Mouse (Mus musculus) embryonic facial prominence, embryonic 11.5 days (tissue): ENCODE data around the gene Etv6. TPM values are rescaled to one million over a fixed set of nuclear protein-coding genes. Genes with fewer than 3 reads are reported as not detected.
"Not testable (repeated sequence)": the region's sequence is repeated elsewhere in the genome, so short reads cannot be mapped to it uniquely, and the experiment has no call there.

Experiments
- ATAC-seq: fragments of 200-750 bp; cut with Nextera tagmentation; replicated peaks from 2 replicates; pipeline ENCODE4 v1.8.0; 2017; ENCODE audit warnings: low read depth; ENCODE audit not compliant: insufficient number of reproducible peaks, low FRiP score, low TSS enrichment
- DNase-seq: peaks from one replicate; pipeline ENCODE4 v3.0.0-alpha.2; 2015; ENCODE audit warnings: low spot score
- H3K27ac ChIP-seq: fragments of 300-500 bp; sonication (generic); replicated peaks from 2 replicates; pipeline ENCODE4 v1.5.1; 2014; ENCODE audit warnings: mild to moderate bottlenecking, low read depth, low read length, control low read depth
- H3K27me3 ChIP-seq: fragments of 300-500 bp; sonication (generic); 2 replicates; pipeline ENCODE4 v1.6.1; 2014; ENCODE audit warnings: mild to moderate bottlenecking, low read length, moderate library complexity, mixed read lengths; ENCODE audit not compliant: control insufficient read depth, insufficient read depth
- H3K36me3 ChIP-seq: fragments of 300-500 bp; sonication (generic); replicated peaks from 2 replicates; pipeline ENCODE4 v1.6.1; 2014; ENCODE audit warnings: low read depth, mild to moderate bottlenecking, low read length, moderate library complexity, mixed read lengths; ENCODE audit not compliant: control insufficient read depth, insufficient read depth
- H3K4me1 ChIP-seq: fragments of 300-500 bp; sonication (generic); 2 replicates; pipeline ENCODE4 v1.6.1; 2014; ENCODE audit warnings: low read length, mixed read lengths; ENCODE audit not compliant: control insufficient read depth, insufficient read depth
- H3K4me2 ChIP-seq: fragments of 300-500 bp; sonication (generic); 2 replicates; pipeline ENCODE4 v1.6.1; 2014; ENCODE audit warnings: low read depth, mild to moderate bottlenecking, control low read depth, low read length, moderate library complexity
- H3K4me3 ChIP-seq: fragments of 300-500 bp; sonication (generic); 2 replicates; pipeline ENCODE4 v1.5.1; 2014; ENCODE audit warnings: low read depth, low read length, control low read depth
- H3K9ac ChIP-seq: fragments of 300-500 bp; sonication (generic); replicated peaks from 2 replicates; pipeline ENCODE4 v1.6.1; 2014; ENCODE audit warnings: mild to moderate bottlenecking, control low read depth, low read length
- H3K9me3 ChIP-seq: fragments of 300-500 bp; sonication (generic); replicated peaks from 2 replicates; pipeline ENCODE4 v1.6.1; 2016; ENCODE audit warnings: mild to moderate bottlenecking, low read length, inconsistent platforms, mixed read lengths; ENCODE audit not compliant: control insufficient read depth
- WGBS: fragments of 180-500 bp; shearing (Covaris S2); extraction: QIAGEN DNeasy Blood & Tissue Kit; methylation state at CpG from one replicate; pipeline ENCODE4 v1.1.7; 2014; 5-methylcytosine and 5-hydroxymethylcytosine counted together
- polyA plus RNA-seq: library from polyadenylated mRNA; unstranded; fragments of >200 nt; fragmentation: Nextera tagmentation; extraction: Ambion mirVana; gene quantifications from 2 replicates; pipeline ENCODE4 v1.2.1, GENCODE M21; 2014

Etv6 gene
- polyA plus RNA-seq = 15.7 and 15.9 TPM in 2 replicates

GRCm38 (mm10) chr6:134035490-134036405 lies at the start of gene Etv6:
TSS of gene Etv6 (plus strand) at chr6:134035700.
- Histone ChIP-seq H3K9me3 (no peaks in the 10 kb centered on the region), H3K9ac (peak within 1 kb of the TSS; percentile 85), H3K4me3 (peak within 1 kb of the TSS; percentile 52), H3K4me2 (peak within 1 kb of the TSS; percentile 69), H3K27me3 (no peaks in the 10 kb centered on the region), H3K36me3 (no peaks in the 10 kb centered on the region), H3K27ac (peak within 1 kb of the TSS; percentile 99), H3K4me1 (peaks cover 6% of the 10 kb centered on the region)
- ATAC-seq = peak; percentile 66
- peak; percentile 86 for DNase-seq
- 0% methylated on average over 53 of the region's 78 CpGs for WGBS

- no peak overlapping the region for H3K4me2 ChIP-seq
- no peaks in the 10 kb centered on the region for H3K36me3 ChIP-seq
- no peak overlapping the region for H3K9ac ChIP-seq
- whole genome bisulfite sequencing = 45% methylated on average over 2 of the region's 2 CpGs
- H3K4me1 ChIP-seq = no peaks in the 10 kb centered on the region; the same call in 1 of the 2 replicates
- H3K27ac ChIP-seq = no peak overlapping the region
- DNase-seq = no peak
- no peaks in the 10 kb centered on the region for H3K27me3 ChIP-seq
- no peak overlapping the region for H3K4me3 ChIP-seq
- H3K9me3 ChIP-seq = no peaks in the 10 kb centered on the region
- no peak for ATAC-seq
Observed at GRCm38 (mm10) chr6:133986161-133986560, 49.3 kb upstream of the Etv6 start.

GRCm38 (mm10) chr6:133987068-133987591 lies 48.4 kb upstream of the Etv6 start:
- no peaks in the 10 kb centered on the region for H3K27me3 ChIP-seq
- H3K36me3 ChIP-seq = no peaks in the 10 kb centered on the region
- no peaks in the 10 kb centered on the region; the same call in 1 of the 2 replicates for H3K4me1 ChIP-seq
- no peak overlapping the region for H3K4me2 ChIP-seq
- no peak for ATAC-seq
- WGBS = 65% methylated on average over 2 of the region's 2 CpGs
- H3K9ac ChIP-seq = no peak overlapping the region
- H3K27ac ChIP-seq = no peak overlapping the region
- no peak for DNase-seq
- H3K9me3 ChIP-seq = no peaks in the 10 kb centered on the region
- H3K4me3 ChIP-seq = no peak overlapping the region

- no peak overlapping the region for H3K4me3 ChIP-seq
- H3K27ac ChIP-seq = no peak overlapping the region
- H3K9ac ChIP-seq = no peak overlapping the region
- H3K36me3 ChIP-seq = no peaks in the 10 kb centered on the region
- no peaks in the 10 kb centered on the region for H3K27me3 ChIP-seq
- WGBS = 58% methylated on average over 9 of the region's 9 CpGs
- H3K4me2 ChIP-seq = no peak overlapping the region
- no peak for DNase-seq
- no peaks in the 10 kb centered on the region; the same call in 1 of the 2 replicates for H3K4me1 ChIP-seq
- H3K9me3 ChIP-seq = no peaks in the 10 kb centered on the region
- ATAC-seq = 0 out of 2 replicates have a peak, but pooled peaks have one; percentile 30
Observed at GRCm38 (mm10) chr6:133988011-133988410, 47.5 kb upstream of the Etv6 start.

GRCm38 (mm10) chr6:133997461-133997860 lies 38.0 kb upstream of the Etv6 start:
- Histone ChIP-seq H3K27ac (no peak overlapping the region), H3K27me3 (no peaks in the 10 kb centered on the region), H3K4me1 (no peaks in the 10 kb centered on the region), H3K9me3 (no peaks in the 10 kb centered on the region), H3K4me2 (no peak overlapping the region), H3K36me3 (no peaks in the 10 kb centered on the region), H3K9ac (no peak overlapping the region), H3K4me3 (no peak overlapping the region)
- DNase-seq (no peak), ATAC-seq (no peak)
- WGBS = 85% methylated on average over 2 of the region's 2 CpGs

- no peak for ATAC-seq
Observed at GRCm38 (mm10) chr6:133997935-133998334, 37.6 kb upstream of the Etv6 start.

GRCm38 (mm10) chr6:134014488-134015110 lies 20.9 kb upstream of the Etv6 start:
- 74% methylated on average over 4 of the region's 12 CpGs for WGBS

More at GRCm38 (mm10) chr6:133997935-133998334, 37.6 kb upstream of the Etv6 start:
- WGBS = 49% methylated on average over 2 of the region's 2 CpGs
- no peak overlapping the region for H3K4me3 ChIP-seq
- no peak overlapping the region for H3K9ac ChIP-seq
- H3K4me1 ChIP-seq = no peaks in the 10 kb centered on the region
- H3K27ac ChIP-seq = no peak overlapping the region
- H3K4me2 ChIP-seq = no peak overlapping the region
- H3K36me3 ChIP-seq = no peaks in the 10 kb centered on the region
- H3K27me3 ChIP-seq = no peaks in the 10 kb centered on the region
- no peak for DNase-seq
- H3K9me3 ChIP-seq = no peaks in the 10 kb centered on the region

More at GRCm38 (mm10) chr6:134014488-134015110, 20.9 kb upstream of the Etv6 start:
- H3K9me3 ChIP-seq, ATAC-seq, H3K4me2 ChIP-seq, H3K9ac ChIP-seq, DNase-seq, H3K4me3 ChIP-seq, H3K27me3 ChIP-seq, H3K27ac ChIP-seq, H3K36me3 ChIP-seq, H3K4me1 ChIP-seq: not testable (repeated sequence)
